Mouse (Mus musculus) liver, adult (tissue): ENCODE measurements around the gene Lrch4.

Experiments used
- GATA4 ChIP-seq: IDR thresholded peaks from 2 replicates; pipeline ENCODE4 v1.6.1; 2014; ENCODE audit warnings: mild to moderate bottlenecking, low read length; ENCODE audit not compliant: insufficient replicate concordance

The Lrch4 gene

GRCm38 (mm10) chr5:137607860-137608653 lies 20.9 kb upstream of the Lrch4 start:
- TF ChIP-seq GATA4, result no peak

- TF ChIP-seq GATA4, result no peak
These were observed 20.2 kb upstream of the Lrch4 start for GRCm38 (mm10) chr5:137608654-137609190.

DNA sequence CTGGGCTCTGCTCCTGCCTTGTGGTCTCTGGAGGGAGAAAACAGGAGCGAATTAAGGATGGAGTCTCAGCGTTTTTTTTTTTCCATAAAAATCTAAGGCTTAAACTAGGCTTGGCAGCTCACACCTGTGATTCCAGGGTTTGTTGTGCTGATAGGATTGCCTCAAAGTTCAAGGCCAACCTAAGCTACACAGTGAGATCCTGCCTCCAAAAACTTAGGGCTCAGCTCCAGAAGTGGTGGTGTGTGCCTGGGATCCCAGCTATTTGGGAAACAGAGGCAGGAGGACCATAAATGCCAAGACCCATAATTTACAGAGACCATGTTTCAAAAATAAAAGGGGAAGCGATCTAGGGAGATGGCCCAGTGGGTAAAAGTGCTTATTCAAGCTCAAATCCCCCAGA lies 19.6 kb upstream of the Lrch4 start:
- TF ChIP-seq GATA4, result no peak

- no peak for TF ChIP-seq GATA4
These were observed 18.9 kb upstream of the Lrch4 start for GRCm38 (mm10) chr5:137610056-137610455.

- TF ChIP-seq GATA4, result no peak
These were observed 18.2 kb upstream of the Lrch4 start for GRCm38 (mm10) chr5:137610548-137611244.

GRCm38 (mm10) chr5:137611245-137611602 lies 17.7 kb upstream of the Lrch4 start:
- no peak for TF ChIP-seq GATA4

DNA sequence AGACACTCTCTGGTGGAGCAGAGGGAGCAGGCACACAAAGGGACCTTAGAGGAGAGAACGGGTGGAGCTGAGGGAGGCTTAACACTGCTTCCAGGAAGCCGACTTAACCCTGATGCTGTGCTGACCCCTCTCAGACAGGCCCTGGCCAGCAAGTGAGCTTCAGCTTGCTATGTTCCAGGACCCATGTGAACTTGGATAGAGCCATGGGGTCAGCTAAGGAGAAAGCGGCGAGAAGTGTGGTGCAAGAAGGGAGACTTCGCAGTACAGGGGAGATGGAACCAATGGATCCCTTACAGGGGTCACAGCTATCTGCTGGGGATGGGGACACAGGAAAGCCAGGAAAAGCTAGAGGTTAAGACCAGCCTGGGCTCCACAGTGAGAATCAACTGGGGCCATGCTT lies 15.8 kb upstream of the Lrch4 start:
- TF ChIP-seq GATA4, result no peak

GRCm38 (mm10) chr5:137613550-137613949 lies 15.4 kb upstream of the Lrch4 start, which contains the start of gene Pcolce:
Gene Pcolce (minus strand): TSS chr5:137613784.
- TF ChIP-seq GATA4, result no peak

GRCm38 (mm10) chr5:137615347-137615746 lies 13.6 kb upstream of the Lrch4 start:
- TF ChIP-seq GATA4, result no peak

DNA sequence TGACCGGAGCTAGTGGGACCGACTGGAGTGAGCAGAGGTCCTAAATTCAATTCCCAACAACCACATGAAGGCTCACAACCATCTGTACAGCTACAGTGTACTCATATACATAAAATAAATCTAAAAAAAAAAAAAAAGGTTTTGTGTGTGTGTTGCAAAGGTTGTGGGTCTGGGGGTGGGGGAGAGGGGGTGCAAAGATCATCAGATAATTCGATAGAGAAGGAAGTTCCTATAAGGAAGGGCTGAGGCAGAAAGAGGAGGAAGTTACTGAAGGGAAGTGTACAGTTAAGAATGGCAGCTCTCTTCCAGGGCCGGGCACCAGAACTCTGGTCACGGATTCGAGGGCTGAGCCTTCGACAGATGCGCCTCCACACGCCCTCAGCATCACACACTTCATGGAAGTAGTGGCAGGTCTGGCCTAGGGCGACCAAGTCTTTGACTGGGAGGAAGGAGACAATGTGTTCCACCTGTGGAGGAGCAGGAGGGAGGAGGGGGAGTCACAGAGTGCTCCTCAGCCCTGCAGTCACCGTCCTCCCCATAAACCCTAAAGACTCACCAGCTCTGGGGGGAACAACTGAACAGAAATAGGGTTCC lies 4.9 kb upstream of the Lrch4 start:
- TF ChIP-seq GATA4, result no peak

- no peak for TF ChIP-seq GATA4
These were observed 930 bp upstream of the Lrch4 start for GRCm38 (mm10) chr5:137627991-137628390.

- TF ChIP-seq GATA4, result no peak
These were observed 393 bp downstream of the Lrch4 start for GRCm38 (mm10) chr5:137629306-137629721.

GRCm38 (mm10) chr5:137629906-137630545 lies 1.1 kb downstream of the Lrch4 start:
- TF ChIP-seq GATA4, result no peak

DNA sequence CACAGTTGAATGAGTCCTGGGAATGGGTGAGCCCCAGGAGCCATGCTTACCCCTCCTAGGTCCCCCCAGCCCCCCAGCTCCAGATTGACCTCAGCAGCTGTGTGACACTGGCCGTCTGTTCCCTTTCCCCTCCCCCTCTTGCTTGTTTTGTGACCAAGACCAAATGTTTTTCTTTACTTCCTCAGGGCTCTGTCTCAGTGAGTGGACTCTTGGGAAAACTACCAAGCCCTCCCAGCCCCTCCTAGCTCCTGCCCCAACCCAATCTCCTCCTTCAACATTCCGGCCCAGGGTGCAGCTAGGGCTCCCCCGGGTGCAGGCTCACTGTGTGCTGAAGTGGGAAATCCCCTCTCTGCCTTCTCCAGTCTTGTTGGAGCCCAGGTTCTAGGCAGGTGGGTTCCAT lies 1.7 kb downstream of the Lrch4 start:
- no peak for TF ChIP-seq GATA4

GRCm38 (mm10) chr5:137631171-137631570 lies 2.2 kb downstream of the Lrch4 start:
- no peak for TF ChIP-seq GATA4

DNA sequence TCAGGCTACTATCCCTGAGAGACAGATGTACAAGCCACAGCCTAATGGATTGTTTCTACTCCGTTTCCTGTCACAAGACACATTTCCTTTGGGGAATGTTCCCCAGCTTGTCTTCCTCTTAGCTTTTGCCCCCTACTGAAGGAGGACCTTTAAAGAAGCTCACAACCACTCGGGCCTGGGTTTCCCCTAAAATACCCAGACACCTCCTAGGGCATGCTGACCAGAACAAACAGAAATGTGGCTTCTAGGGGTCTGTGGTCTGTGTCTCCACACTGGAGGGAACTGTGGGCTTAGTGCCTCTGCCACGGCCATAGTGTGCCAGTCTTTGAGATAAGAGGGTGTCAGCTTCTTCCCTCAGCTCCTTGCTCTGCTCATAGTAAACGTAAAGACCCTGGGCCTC lies 2.7 kb downstream of the Lrch4 start:
- TF ChIP-seq GATA4, result no peak
